Mouse (Mus musculus) monocyte, adult 5-6 weeks (primary cell): ENCODE results near the gene Aars. TPM values are rescaled to one million over a fixed set of nuclear protein-coding genes. Genes with fewer than 3 reads are reported as not detected.
"Not testable (repeated sequence)": the region's sequence is repeated elsewhere in the genome, so short reads cannot be mapped to it uniquely, and the experiment has no call there.

ENCODE experiments used
- ATAC-seq: fragments of 153-309, 156-312 bp; replicated peaks from 2 replicates; pipeline ENCODE4 v1.8.0; 2017; ENCODE audit warnings: mild to moderate bottlenecking; ENCODE audit not compliant: low TSS enrichment, insufficient number of reproducible peaks, severe bottlenecking, poor library complexity, low FRiP score
- total RNA-seq: library from RNA; stranded (forward); fragments of 200-1000, 200-491, 200-594 nt; gene quantifications from 3 replicates; pipeline ENCODE4 v1.2.3, GENCODE M21; 2017

Gene Aars
- 21.3 to 43.8 TPM (median 39.0 TPM) in 3 replicates for total RNA-seq

DNA sequence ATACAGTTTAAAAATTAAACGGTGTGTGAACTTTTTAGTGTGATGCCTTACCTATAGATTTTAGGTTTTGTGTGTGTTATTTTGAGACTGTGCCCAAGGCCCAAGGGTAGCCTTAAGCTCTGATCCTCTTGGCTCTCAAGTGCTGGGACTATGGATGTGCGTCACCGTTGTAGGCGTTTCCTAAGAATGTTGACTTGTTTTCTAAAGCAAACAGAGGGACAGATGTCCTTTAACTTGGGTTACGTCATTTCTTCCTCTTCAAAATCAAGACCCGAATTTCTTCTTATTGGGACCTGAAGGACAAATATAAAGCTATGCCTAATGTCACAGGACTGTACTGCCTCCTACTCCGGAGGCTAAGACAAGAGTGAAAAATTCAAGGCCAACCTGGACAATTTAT lies at the start of gene Aars:
Gene Aars (plus strand): TSS at position 229 of the 400 bp plus-strand sequence.
- no peak for ATAC-seq

DNA sequence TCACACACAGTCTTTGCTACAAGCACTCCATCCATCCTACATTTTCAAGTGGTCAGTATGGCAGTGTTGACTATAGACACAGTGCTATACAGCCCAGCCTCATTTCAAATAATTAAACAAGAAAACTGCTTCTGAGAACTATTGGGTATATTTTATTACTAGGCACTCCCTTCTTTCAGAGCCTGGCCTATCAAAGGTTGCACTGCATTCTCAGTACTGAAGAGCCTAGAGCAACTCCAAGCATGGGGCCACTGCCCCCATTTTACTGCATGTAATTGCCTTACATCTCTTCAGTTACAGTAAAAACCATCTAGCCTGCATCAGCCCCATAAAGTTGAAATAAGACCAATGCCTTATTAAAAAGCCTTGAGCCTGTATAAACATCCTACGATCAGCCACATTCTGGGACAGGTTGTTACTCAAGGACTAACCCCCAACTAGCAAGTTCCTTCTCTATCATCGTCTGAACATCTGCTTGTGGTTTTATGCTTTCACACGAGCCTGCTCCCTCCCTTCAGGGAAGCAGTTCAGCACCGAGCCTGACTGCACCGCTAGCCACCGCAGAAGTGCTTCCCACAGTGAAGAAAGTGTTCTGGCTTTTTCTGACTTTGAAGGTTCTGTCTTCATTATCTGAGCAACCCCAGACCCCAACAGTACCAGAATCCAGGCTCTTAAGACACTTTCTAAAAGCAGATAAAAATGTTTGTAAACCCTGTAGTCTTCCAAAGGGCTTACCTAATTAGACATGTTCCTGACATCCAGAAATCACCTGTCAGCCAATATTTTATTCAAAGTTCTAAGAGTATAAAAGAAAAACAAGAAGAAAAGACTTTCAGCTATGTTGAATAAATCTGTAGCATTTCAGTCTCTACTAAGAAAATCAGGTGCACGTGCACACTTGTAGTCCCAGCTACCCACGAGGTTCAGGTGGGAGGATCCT lies 44.9 kb upstream of the Aars start:
- ATAC-seq, result no peak

DNA sequence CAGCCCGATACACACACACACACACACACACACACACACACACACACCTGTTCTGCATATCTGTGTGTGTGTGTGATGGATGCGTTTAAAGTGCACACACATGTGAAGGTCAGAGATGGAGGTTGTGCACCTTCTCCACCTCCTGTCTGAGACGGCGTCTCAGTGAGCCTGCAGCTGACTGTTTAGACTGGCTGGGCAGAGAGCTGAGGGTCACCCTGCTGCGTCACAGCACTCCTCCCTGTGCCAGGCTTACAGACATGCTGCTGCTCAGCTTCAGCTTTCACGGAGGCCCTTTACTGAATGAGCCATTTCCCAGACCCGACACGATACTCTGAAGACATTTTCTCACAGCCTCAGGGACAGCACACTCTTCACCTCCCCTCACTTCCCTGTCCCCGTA lies 42.9 kb upstream of the Aars start:
- no peak for ATAC-seq

DNA sequence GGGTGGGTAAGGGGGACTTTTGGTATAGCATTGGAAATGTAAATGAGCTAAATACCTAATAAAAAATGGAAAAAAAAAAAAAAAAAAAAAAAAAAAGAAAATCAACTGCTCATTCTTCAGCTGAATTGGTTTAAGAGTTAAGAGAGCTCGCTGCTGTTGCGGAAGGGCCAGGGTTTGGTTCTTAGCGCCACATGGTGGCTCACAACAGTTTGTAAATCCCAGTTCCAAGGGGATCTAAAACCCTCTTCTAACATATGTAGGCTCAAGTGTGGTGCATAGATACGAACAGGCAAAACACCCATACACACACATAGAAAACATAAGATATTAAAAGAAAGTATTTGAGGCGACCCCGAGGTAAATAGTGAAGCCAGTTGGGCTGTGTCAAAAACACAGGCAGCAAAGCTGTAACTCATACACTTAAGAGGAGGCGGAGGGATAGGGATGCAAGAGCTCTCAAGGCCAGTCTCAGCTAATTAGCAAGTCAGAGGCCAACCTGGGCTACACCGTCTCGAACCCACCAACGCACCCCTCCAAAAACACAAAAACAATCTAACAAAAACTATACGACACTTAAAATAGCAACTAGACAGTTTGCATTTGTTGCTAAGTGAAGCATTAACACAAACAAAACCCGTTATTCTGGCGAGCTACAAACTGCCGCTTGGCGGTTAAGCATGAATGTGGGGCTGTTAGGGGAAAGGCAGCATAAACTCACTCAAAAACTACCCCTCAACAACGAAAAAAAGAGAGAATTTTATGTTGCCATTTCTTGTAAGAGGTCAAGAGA lies 36.1 kb upstream of the Aars start:
- ATAC-seq, result no peak

DNA sequence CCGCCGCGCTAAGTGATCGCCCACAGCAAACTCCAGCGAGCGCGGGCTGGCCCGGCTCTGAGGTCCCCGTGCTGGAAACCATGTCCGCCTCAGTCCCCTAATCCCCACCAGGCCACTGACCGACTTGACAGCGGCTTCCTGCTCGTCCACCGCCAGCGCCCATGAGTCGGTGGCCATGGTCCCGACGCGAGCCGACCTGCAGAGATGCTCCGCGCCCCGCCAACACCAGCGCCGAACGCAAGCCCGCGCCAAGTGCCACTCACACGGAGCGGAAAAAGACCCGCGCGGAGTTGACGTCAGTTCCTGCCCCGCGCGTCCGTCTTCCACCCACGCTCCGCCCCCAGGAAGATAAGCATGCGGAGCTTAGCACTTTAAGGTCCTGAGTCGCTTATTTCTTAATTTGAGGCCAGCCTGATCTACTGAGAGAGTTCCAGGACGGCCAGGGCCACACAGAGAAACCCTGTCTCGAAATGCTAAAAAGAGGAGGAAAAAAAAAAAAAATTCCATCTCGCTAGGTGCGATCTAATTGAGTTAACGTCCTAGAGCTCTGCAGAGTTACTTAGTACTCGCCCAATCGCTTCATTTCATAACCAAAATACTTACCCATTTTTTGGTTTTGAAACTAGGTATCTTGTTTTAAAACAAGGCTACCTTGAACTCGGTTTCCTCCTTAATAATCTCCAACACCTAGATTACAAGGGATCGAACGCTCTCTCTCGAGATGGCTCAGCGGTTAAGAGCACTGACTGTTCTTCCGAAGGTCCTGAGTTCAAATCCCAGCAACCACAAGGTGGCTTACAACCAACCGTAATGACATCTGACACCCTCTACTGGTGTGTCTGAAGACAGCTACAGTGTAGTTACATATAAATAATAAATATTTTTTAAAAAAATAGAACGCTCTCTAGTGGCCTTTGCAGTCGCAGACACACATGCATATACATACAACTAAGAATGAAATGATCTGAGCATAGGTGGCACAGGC lies 35.1 kb upstream of the Aars start, which contains the start of gene Ddx19a:
Gene Ddx19a (minus strand): TSS at position 254 of the 985 bp plus-strand sequence.
- peak; percentile 94 for ATAC-seq

DNA sequence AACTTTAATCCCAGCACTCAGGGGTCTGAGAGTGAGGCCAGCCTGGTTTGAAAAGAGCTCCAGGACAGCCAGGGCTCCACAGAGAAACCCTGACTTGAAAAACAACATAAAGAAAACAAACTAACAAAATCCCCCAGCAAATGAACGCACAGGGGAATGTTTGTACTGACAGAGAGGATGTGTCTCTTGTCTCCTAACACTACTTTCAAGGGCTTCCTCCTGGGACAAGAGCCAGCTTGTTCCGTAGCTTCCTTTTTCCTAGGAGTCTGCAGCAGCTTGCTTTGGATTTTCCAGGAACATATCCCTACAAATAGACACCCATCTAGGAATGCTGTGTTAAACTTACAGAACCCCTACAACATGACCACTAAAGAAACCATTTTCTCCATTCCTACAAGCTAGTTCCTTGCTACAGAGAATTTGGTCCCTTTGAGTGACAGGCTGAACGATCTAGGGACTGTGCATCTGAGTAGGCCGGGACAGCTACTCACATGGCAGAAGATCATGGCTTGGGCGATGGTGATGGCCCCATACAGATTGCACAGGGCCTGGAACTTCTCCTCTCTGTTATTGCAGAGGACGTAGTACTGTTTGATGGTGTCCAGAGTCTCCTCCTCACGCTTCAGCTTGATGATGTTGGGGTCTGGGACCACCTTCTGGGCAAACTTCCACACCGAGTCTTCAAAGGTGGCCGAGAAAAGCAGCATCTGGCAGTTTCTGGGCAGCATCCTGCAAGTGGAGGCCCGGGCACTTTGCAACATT lies 22.5 kb upstream of the Aars start:
- ATAC-seq, result not testable (repeated sequence)

DNA sequence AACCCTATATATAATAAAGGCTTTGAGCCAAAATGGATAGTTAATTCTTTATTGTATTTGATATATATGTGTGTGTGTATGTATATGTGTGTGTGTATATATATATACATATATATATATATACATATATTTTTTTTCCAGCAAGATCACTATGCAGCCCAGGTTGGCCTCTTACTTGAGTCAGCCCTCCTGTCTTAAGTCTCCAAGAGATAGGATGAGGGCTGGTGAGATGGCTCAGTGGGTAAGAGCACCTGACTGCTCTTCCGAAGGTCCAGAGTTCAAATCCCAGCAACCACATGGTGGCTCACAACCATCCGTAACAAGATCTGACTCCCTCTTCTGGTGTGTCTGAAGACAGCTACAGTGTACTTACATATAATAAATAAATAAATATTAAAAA lies 6.3 kb upstream of the Aars start:
- ATAC-seq, result not testable (repeated sequence)

DNA sequence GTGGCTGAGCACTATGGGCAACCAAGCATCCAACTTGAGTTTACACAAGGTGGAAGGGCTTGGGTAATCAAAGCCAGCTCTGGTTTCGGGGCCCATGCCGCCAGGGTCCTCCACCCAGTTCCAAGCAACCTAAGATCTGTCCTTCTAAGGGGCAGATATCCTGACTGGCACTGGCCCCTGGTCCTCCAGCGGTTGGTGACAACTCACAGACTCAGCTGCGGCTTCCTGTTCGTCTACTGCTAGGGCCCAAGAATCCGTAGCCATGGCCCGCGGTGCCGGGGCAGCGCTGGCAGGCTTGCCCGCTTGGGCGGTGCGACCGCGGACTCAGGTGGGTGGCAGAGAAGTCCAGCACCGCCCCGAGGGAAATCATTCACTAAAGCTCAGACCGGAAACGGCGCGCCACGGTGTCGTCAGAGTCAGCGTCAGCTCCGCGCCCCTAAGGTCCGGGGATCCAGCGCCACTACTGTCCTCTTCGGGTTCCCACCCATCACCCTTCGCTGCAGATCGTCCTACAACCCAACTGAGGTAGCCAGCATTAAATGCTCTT lies 5.5 kb upstream of the Aars start:
- peak; percentile 93 for ATAC-seq

DNA sequence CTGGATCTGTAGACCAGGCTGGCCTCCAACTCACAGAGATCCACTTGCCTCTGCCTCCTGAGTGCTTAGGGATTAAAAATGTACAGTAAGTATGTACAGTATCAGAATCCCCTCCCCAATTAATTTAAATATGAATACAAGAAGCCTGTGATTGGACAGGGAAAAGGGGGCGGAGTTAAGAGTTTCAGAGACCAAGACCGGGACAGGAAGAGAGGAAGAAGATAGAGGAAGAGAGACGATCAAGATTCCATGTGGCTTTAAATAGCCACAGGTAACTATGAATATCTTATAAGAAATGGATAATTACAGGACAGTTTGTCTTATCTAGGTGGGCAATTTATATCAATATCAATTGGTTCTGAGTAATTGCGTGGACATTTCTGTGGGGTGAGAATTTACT lies 3.4 kb upstream of the Aars start:
- no peak for ATAC-seq

DNA sequence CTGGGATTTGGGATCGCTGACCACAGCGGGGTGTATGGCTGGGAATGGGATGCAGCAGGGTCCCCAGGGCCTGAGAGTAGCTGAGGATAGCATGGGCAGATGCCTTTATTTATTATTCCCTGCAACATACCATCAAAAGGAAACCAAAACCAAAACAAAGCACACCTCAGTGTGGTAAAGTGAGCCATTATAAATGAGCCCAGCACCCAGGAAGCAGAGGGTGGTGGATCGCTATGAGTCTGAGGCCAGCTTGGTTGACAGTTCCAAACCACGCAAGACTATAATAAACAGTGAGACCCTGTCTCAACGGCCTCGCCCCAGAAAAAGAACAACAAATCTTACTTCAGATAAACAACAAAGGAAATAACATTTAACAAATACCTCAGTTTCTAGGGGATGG lies 2.9 kb upstream of the Aars start:
- ATAC-seq, result no peak

DNA sequence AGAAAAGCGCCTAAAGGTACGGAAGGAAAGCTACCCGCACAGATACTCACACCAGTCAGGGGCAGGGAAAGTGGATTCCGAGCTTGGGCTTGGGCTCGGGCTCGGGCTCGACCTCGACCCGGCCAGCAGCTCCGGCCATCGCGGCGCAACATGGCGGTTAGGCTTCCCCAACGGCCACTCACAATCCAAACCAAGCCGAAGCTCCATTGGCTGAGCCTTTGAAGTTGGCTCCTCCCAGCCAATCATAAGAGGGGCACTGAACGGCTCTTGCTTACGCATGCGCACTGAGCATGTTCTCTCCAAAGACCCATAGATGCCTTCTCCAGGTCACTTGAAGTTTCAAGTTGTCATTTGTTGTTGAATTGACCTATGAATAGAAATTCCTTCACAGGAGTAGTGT lies 1.4 kb upstream of the Aars start, which contains the start of gene Ddx19b:
Gene Ddx19b (minus strand): TSS at position 180 of the 400 bp plus-strand sequence.
- no peak for ATAC-seq

DNA sequence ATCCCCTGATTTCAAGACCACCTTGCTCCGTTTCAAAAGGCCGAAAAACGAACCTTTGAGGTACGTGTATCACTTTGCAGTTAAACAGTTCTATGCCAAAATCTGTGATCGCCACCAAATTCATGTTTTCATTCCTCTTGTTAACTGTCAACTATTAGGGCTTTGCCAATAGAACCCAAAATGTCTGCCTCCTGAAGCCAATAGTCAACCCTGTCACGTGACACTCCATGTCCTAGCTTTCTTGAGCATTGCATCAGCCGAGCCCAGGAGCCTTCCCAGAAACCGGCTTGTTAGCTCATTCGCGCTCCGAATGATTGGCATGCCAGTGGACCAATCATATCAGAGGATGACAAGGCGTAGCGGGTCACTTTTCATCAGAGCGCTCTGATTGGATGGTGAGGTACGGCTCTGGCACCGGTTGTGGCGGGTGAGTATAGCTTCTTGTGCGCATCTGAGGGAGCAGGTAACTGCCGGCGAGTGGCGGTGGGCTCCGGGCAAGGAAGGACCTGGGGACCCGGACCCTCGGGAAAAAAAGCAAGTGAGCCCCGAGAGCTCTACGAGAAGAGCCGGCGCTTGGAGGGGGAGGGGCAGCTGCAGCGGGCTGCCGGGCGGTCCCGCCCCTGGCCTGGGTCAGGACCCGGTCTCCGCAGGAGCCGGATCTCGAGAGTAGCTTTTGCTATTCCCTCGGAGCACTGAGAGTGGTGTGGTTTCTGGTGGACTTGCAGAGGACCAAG lies 705 bp downstream of the Aars start:
- ATAC-seq, result peak; percentile 99

DNA sequence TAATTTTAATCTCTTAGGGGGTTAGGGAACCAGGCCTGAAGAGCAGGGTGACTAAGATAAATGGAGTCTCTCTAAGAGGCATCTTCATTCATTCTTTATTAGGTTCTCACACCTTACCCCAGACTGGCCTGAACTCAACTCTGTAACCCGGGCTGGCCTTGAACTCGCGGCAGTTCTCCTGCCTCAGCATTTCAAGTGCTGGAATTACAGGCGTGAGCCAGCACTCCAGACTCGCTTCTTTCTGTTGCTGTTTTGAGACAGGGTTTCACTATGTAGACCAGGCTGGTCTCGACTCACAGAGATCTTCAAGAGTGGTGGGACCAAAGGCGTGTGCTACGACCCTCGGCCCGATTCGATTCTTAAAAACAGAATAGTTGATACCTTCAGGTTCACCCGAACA lies 1.3 kb downstream of the Aars start:
- no peak for ATAC-seq

DNA sequence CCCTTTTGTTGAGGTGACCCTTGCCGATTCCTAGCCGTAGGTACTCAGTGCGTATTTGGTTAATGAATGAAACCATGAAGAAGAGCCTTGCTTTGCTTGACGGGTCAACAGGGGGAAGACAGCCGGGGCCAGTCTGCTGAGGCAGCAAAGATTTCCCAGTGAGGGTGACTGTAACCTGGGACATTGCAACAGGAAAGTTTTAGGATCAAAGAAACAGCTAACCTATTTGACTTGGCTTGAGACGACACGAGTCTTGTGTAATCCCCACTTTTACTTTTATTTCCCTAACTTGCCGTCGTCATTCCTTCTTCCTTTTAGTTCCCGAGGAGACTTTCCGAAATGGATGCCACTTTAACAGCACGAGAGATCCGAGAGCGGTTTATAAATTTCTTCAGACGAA lies 3.6 kb downstream of the Aars start:
- no peak for ATAC-seq

DNA sequence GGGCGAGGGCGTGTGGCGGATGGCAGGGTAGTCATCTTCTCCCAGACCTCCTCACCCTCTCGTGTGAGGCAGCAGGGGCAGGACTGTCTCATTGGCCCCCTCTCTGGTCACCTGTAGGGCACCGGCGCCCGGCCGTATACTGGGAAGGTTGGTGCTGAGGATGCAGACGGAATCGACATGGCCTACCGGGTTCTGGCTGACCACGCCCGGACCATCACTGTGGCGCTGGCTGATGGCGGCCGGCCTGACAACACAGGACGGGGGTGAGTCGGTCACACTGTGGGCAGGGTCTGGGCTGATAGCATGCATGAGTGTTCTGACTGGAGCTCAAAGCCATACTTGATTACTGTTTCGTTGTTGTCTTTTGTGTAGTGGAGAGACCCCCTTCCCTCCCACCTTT lies 9.6 kb downstream of the Aars start:
- ATAC-seq, result 0 out of 2 replicates have a peak, but pooled peaks have one; percentile 25

DNA sequence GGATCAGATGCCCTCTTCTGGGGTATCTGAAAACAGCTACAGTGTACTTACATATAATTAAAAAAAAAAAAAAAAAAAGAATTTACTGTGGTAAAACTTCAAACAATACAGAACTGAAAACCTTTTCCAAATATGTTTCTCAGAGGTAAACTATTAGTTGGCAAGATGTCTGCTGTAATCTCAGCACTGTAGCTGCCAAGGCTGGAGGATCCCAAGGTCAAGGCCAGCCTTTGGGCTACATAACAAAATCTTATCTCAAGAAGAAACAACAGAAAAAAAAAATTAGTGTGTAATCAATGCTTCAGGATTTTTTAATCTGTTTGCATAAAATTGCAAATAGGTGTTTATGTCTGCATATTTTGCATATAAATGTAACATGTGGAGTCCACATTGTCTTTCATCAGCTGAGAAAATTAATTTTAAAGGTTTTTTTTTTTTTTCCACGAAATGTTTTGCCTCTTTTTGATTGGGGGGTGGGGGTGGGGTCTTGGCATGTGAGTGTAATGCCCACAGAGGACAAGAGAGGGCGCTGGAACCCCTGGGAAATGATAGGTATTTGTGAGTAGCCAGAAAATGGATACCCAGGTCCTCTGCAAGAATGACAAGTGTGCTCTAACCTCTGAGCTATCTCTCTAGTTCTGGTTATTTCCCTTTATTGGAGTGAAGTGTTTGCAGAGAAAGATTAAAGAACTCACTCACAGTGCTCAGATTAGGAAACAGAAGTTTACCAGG lies 11.2 kb downstream of the Aars start:
- no peak for ATAC-seq
